Mouse (Mus musculus) cerebellum, postnatal 10 days (tissue): ENCODE measurements around the gene Lamc3.

ENCODE experiments used
- DNase-seq, 2 experiments: peaks; one replicate each; pipeline ENCODE4 v3.0.0; 2021; ENCODE audit warnings: mixed read lengths in 2 of 2

The Lamc3 gene

DNA sequence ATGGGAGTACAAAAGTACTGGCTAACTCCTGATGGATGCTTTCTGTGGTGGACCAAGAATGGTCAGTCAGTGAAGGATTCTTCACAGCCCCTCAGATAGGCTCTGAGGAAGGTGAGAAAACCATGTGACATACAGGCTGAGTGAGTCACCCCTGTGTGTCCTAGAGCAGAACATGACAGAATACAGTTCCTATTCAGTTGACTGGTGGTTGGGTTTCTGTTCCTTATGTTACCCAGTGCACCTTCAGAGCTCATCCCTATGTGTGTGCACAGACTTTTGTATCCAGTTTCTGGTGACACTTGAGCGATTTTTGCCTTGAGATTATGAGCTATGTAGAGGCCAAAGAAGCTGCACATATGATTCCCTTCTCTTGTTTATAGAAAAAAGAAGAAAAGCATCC lies 100.7 kb downstream of the Lamc3 start:
- no peak for DNase-seq

GRCm38 (mm10) chr2:31990961-31991360 lies 103.9 kb downstream of the Lamc3 start:
- DNase-seq, result no peak

DNA sequence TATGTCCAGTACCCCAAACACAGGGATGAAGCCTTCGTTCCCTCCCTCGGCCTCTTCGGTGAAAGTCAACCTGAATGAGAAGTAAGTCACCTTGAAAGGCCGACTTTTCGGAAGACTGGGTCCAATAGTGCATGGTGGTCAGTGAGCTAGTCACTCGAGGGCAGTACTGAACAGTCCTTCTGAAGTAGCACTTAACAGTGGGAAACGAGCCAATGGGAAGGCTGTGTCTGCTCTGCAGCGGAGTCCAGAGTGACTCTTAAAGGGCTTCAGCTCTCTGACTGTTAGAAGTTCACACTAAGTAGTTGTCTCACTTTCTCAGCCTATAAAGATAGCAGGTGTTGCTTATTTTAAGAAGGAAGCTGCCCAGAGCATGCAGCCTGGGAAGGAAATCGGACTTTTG lies 107.8 kb downstream of the Lamc3 start:
- no peak for DNase-seq

GRCm38 (mm10) chr2:31996060-31996459 lies 109.0 kb downstream of the Lamc3 start:
- DNase-seq, result no peak
